Comparison of ENCODE assay signal across 8 mouse cellular contexts in genomic region chr2:75137133-75137982, GRCm38 (mm10).
DNase-seq lines count a peak whose midpoint lies in the region; ATAC-seq lines count a peak whose summit lies in the region.

No protein-coding gene starts in this region.

- WGBS in heart, embryonic 11.5 days (ENCODE audit: insufficient replicate concordance): 2% methylated on average over 41 of the region's 42 CpGs
- WGBS in heart, embryonic 16.5 days: 2% methylated on average over 42 of the region's 42 CpGs
- WGBS in neural tube, embryonic 15.5 days: under 1% methylated on average over 42 of the region's 42 CpGs

- peak overlapping the region; percentile 45 for H3K4me3 ChIP-seq in heart, embryonic 11.5 days (ENCODE audit: low read depth, low read length)
- H3K4me3 ChIP-seq in heart, embryonic 16.5 days (ENCODE audit: low read length): peak overlapping the region; percentile 51
- H3K4me3 ChIP-seq in neural tube, embryonic 15.5 days (replicated peaks): peak overlapping the region; percentile 47

- no peaks in the 10 kb centered on the region for H3K4me1 ChIP-seq in heart, embryonic 11.5 days (ENCODE audit: control insufficient read depth, insufficient read depth, low read length)
- peaks cover 6% of the 10 kb centered on the region for H3K4me1 ChIP-seq in heart, embryonic 16.5 days (ENCODE audit: control insufficient read depth, insufficient read depth, low read length)
- H3K4me1 ChIP-seq in neural tube, embryonic 15.5 days: peaks cover 21% of the 10 kb centered on the region

- H3K4me2 ChIP-seq in heart, embryonic 11.5 days: peak overlapping the region; percentile 82
- peak overlapping the region; percentile 98 for H3K4me2 ChIP-seq in heart, embryonic 16.5 days (ENCODE audit: low read depth, low read length)
- H3K4me2 ChIP-seq in neural tube, embryonic 15.5 days: peak overlapping the region; percentile 97

- H3K9ac ChIP-seq in heart, embryonic 11.5 days (ENCODE audit: low read depth, low read length): 0 out of 2 replicates have a peak overlapping the region, but pooled peaks have one; percentile 2
- H3K9ac ChIP-seq in heart, embryonic 16.5 days (ENCODE audit: low read length): peak overlapping the region; percentile 59
- peak overlapping the region; percentile 60 for H3K9ac ChIP-seq in neural tube, embryonic 15.5 days (replicated peaks)

- H3K36me3 ChIP-seq in heart, embryonic 11.5 days (ENCODE audit: control insufficient read depth, insufficient read depth, low read length): no peaks in the 10 kb centered on the region
- no peaks in the 10 kb centered on the region for H3K36me3 ChIP-seq in heart, embryonic 16.5 days (ENCODE audit: control insufficient read depth, insufficient read depth)
- no peaks in the 10 kb centered on the region for H3K36me3 ChIP-seq in neural tube, embryonic 15.5 days

- no peak for DNase-seq in heart, adult 9 months (ENCODE audit: low spot score in 2 of 2)
- DNase-seq in cerebellum, postnatal 14 days: peak; percentile 29 to 30
- peak; percentile 56 to 64 for DNase-seq in kidney, postnatal 36 days
- DNase-seq in frontal cortex, postnatal 10 days (ENCODE audit: low spot score in 2 of 2): no peak

- H3K27ac ChIP-seq in heart, embryonic 11.5 days (ENCODE audit: low read depth, low read length): no peak overlapping the region
- no peak overlapping the region for H3K27ac ChIP-seq in heart, embryonic 16.5 days (ENCODE audit: low read length)
- H3K27ac ChIP-seq in neural tube, embryonic 15.5 days (replicated peaks): peak overlapping the region; percentile 61

- peaks cover 41% of the 10 kb centered on the region for H3K27me3 ChIP-seq in heart, embryonic 11.5 days (ENCODE audit: control insufficient read depth, insufficient read depth, low read length)
- H3K27me3 ChIP-seq in heart, embryonic 16.5 days (ENCODE audit: control insufficient read depth, insufficient read depth, low read length): peaks cover 53% of the 10 kb centered on the region
- peaks cover 7% of the 10 kb centered on the region for H3K27me3 ChIP-seq in neural tube, embryonic 15.5 days (replicated peaks)

- H3K9me3 ChIP-seq in heart, embryonic 11.5 days (replicated peaks; ENCODE audit: control insufficient read depth, low read length): no peaks in the 10 kb centered on the region
- no peaks in the 10 kb centered on the region for H3K9me3 ChIP-seq in heart, embryonic 16.5 days (replicated peaks; ENCODE audit: control insufficient read depth, low read length)
- H3K9me3 ChIP-seq in neural tube, embryonic 15.5 days (replicated peaks): no peaks in the 10 kb centered on the region

- no peak for ATAC-seq in heart, embryonic 11.5 days (replicated peaks; ENCODE audit: insufficient number of reproducible peaks, low FRiP score, low TSS enrichment)
- ATAC-seq in heart, embryonic 16.5 days (replicated peaks; ENCODE audit: extremely low read depth, insufficient read depth, low FRiP score): peak; percentile 18; the same call in 1 of the 2 replicates
- ATAC-seq in neural tube, embryonic 15.5 days (ENCODE audit: low FRiP score): peak; percentile 66
- ATAC-seq in megakaryocyte progenitor cell, adult 5-6 weeks (replicated peaks; ENCODE audit: poor library complexity): no peak

Comparison
In these comparisons a context has a peak if more than half of its experiments do, and no peak if none do; other contexts are left out.
1. ATAC-seq: peak in heart, embryonic 16.5 days (single experiment) and neural tube, embryonic 15.5 days (single experiment); none in heart, embryonic 11.5 days (single experiment) and megakaryocyte progenitor cell, adult 5-6 weeks (single experiment).
2. H3K9ac ChIP-seq: peak in every context shown above with its lines; median percentile 60 in neural tube, embryonic 15.5 days; 59 in heart, embryonic 16.5 days; 2 in heart, embryonic 11.5 days.
3. DNase-seq: peak in cerebellum, postnatal 14 days (2 of 2) and kidney, postnatal 36 days (2 of 2); none in heart, adult 9 months (0 of 2) and frontal cortex, postnatal 10 days (0 of 2).
4. Peak in every context shown above with its lines, with median percentiles within 50 percentile points of each other: H3K4me2 ChIP-seq and H3K4me3 ChIP-seq.